Mouse (Mus musculus) thymus, adult 2 months (tissue): ENCODE measurements around the gene Dbp.

ENCODE experiments used
- CTCF ChIP-seq: fragments of 200-500 bp; IDR thresholded peaks from 2 replicates; pipeline ENCODE4 v1.5.1; 2012; ENCODE audit warnings: mild to moderate bottlenecking, control low read depth, low read length, moderate library complexity, borderline replicate concordance; ENCODE audit not compliant: control insufficient read depth, poor library complexity, insufficient read depth; ENCODE audit errors: extremely low read depth
- POLR2A ChIP-seq: fragments of 200-500 bp; IDR thresholded peaks from 2 replicates; pipeline ENCODE4 v1.6.1; 2012; ENCODE audit warnings: mild to moderate bottlenecking, low read length, control low read depth, moderate library complexity; ENCODE audit not compliant: control insufficient read depth, poor library complexity, insufficient read depth; ENCODE audit errors: extremely low read depth

DNA sequence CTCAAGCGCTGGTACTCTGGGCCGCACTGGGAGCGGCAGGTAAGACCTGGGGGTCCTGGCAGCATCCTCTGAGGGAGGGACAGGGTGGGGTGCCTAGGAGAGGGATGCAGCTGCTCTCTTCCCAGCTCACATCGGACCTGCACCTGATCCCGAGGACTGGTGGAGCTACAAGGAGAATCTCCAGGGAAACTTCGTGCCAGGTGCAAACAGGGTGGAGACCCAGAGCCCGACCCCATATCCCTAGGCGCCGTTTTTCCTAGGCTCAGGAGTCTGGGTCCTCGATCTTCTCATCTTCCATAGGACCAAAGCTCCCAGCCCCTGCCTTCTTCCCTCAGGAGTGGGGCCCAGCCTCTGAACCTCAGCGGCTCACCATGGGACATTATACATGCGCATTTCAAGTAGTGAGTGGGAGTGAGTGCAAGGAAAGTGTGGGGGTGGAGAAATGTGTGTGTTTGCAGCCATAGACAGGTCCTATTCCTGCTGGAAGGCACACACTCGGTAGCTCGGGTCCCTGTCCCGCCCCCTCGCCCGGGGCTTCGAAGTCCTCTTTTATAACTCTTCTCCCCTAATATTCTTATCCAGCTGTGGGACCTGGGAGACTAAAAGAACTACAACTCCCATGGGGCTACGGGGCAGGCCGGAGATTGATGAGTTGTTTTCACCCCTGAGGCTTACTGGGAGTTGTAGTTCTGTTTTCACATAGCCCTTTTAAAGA is 4.4 kb upstream of the Dbp start:
- TF ChIP-seq CTCF = no peak
- TF ChIP-seq POLR2A = no peak
